Mouse (Mus musculus): ENCODE data around the gene 1700025C18Rik. TPM values are rescaled to one million over a fixed set of nuclear protein-coding genes. Genes with fewer than 3 reads are reported as not detected.

1700025C18Rik gene
- total RNA-seq, 2 experiments from 2014 or later: not detected

DNA sequence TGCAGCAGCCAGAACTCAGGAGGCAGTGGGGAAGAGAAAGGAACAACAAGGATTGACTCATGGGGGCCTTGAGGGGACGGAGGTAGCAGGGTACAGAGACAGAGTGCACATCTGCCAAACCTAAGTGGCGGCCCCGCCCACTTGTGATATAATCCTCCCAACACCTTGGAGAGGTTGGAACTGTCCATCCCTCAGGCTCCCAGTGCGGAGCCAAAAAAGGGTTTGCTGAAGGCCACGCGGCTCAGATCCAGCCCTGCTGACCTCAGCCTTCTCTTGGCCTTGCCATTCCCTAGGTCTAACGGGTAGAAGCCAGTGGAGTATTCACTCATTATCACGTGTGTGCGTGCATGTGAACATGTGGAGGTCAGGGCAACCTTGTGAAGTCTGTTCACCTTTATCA is 9.9 kb downstream of the 1700025C18Rik start:
- no peak for DNase-seq (ENCODE audit: low spot score)
- intact Hi-C loops (cut with DNase I): no loop called here

DNA sequence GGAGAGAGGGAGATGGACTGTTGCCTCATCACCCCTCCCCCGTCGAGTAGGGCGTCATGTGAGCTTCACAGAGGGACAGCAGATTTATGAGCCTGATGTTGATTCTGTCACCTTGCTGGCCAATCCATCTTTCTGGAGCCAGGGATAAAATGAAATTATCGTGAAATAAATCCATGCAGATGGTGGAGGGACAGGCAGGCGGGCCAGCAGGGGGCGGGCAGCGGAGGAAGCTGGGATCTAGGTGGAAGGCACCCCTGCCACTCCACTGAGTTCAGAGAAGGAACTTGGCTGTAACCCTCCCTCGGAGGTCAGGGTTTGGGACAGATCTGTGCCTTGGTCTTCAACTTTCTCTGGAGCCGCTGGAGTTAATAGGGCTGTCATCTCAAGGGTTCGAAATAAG is 11.9 kb downstream of the 1700025C18Rik start:
- no peak for DNase-seq (ENCODE audit: low spot score)
- intact Hi-C loops (cut with DNase I): no loop called here

DNA sequence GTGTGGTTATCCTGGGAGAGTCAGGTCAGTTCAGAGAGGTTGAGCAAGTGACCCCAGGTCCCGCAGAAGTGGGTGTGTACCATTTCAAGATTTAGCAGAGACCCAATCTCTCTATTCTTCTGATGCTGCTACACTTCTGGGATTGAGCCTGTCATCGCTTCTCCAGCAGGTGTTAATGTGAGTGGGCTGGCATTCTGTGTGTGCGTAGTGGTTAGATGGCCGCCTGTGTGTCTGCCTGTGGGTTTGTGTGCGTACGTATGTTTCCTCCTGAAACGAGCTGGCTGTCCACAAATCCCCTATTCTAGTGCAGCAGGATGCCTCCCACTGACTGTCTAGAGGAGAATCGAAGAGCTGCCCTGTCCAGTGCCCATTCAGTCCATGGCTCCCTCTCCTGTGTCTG is 12.5 kb downstream of the 1700025C18Rik start:
- intact Hi-C loops (cut with DNase I): no loop called here
- DNase-seq (ENCODE audit: low spot score): no peak

DNA sequence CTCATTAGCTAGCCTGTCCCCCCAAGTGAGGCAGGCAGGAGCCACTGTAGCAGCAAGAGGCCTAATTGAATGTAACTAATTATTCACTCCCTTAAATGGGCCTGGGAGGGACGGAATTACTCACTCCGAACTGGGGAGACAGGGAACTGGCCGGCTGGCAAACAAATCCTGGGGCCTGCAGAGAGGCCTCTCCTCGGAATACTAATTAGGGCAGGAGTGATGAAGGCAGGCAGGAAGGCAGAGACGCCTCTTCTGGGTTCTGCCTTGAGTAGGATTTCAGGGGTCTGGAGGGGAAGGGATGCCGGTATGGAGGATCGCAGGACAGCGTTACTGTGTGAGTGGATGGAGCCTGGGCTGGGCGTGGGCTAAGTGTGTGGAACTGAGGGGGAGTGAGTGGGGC is 13.5 kb downstream of the 1700025C18Rik start:
- no peak for DNase-seq (ENCODE audit: low spot score)
- intact Hi-C loops (cut with DNase I): no loop called here

DNA sequence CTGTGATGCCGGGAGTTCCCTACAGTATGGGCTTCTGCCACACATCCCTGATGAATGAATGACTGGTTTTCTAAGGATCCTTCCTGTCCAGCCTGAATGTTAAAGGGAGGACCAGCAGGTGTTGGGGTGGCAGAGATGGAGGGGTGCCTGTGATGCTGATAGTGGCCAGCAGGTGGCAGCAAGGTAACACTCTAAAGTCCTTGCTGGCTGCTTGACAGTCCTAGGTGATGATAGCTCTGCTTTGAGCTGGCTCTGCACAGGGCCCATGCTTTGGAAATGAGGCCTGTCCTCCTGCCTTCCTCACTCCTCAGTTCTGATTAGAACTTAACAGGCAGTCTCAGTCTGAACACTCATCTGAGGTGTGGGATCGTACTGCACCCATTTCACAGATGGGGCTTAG is 15.6 kb downstream of the 1700025C18Rik start:
- intact Hi-C loops (cut with DNase I): loop anchor here (1.0 to 5.0 kb wide), 7 partner anchors 38 to 412 kb away; partner anchors contain the start of genes Cdh22 and Slc12a5
- peak; percentile 41 for DNase-seq (ENCODE audit: low spot score)

DNA sequence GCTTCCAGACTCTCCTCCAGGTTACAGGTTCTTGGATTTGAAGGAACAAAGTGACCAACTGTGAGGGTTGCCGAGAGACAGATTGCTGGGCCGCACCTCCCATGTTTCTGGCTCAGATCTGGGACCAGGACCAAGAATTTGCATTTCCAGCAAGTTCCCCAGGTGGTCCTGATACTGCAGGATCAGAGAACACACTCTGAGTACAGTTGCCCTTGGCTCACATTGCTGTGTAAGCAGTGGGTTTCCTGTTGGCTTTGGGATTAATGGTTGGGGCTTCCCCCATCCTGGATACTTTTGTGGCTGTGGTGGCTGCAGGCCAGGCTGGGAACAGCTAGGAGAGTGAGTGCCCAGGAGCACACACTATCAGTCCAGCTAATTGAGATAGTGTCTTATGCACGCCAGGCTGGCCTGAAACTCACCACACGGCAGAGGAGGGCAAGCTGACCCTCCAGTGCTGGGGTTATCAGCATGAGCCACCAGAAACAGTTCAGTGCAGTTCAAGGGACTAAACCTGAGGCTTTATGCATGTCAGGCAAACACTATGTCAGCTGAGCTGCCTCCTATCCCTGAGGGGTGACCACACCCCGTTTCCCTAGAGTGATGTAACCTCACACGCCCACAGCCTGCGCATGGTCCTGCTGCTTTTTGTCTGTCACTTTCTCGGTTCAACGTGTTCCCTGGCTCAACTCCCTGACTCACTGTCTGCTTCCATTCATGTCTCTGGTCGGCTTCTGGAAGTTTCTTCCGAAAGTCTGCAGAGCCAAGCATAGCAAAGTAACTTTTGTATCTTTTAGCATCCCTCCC is 16.3 kb downstream of the 1700025C18Rik start:
- intact Hi-C loops (cut with DNase I): loop anchor here (2.0 to 5.0 kb wide), 6 partner anchors 39 to 413 kb away; partner anchors contain the start of genes Cdh22 and Slc12a5
- peak; percentile 57 for DNase-seq (ENCODE audit: low spot score)

DNA sequence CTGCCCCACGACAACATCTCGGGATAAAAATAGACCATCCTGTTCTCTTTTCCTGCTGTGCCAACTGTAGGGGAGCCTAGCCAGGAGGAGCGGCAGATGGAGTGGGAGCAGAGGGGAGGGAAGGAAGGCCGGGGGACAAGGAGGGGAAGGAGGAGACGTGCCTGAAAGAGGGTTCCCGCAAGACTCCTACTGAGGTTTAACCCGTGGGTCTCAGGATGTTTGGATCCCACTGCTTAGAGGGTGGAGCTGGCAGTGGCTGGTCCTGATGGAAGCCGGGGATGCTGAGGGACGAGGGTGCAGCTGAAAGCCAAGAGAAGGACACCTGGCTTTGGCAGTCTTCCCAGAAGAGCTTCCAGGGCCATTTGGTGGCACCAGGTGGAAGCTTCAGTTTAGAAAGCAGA is 17.2 kb downstream of the 1700025C18Rik start:
- DNase-seq (ENCODE audit: low spot score): no peak
- intact Hi-C loops (cut with DNase I): loop anchor here (5.0 kb wide), 2 partner anchors 111 to 414 kb away; partner anchors contain the start of gene Slc12a5

DNA sequence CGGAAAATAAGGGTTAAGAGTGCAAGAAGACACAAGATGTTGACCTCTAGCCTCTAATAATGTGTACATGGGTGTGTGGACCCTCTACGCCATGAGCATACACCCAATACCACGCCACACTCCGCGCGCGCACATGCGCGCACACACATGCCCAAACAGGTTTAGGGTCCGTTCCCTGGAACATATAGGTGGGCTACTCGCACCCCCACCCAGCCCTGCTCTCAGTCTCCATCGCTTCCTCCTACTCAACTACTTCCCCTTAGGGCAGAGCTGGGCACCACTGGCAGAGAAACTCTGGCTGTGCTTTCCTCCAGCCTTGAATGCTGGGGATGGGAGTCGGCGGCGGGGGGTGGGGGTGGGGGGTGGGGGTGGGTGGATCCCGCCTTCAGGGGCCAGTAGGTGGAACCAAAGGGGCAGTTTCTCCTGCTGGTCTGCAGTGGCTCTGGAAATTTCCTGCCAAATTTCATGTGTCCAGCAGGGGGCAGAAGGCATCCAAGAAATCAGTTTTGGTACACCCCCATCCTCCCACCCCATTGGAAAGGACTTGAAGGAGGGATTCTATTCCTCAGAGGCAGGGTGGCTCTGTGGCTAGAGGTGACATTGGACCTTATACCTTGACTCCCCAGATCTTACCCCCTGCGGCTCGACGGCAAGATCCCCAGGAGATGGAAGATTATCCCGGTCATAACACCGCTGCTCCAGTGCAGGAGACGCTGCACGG is 20.3 kb downstream of the 1700025C18Rik start:
- intact Hi-C loops (cut with DNase I): loop anchor here (5.0 kb wide), 2 partner anchors 108 to 417 kb away; partner anchors contain the start of gene Slc12a5
- no peak for DNase-seq (ENCODE audit: low spot score)

DNA sequence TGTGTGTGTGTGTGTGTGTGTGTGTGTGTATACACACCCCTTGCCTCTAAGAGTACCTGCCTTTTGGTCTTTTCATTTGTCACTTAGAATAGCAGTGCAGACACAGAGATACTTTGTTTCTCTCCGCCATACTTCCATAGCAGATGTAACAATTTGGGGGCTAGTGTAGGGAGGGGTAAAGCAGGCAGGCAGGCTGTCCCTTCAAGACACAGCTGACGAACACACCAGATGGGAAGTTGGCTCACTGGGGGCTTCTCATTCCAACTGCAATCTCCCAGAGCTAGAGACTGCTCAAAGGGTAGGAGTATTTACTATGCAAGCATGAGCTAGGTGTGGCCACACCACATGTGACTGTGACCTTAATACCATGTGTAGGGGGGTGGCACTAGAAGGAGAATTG is 21.7 kb downstream of the 1700025C18Rik start:
- DNase-seq (ENCODE audit: low spot score): no peak
- intact Hi-C loops (cut with DNase I): no loop called here

DNA sequence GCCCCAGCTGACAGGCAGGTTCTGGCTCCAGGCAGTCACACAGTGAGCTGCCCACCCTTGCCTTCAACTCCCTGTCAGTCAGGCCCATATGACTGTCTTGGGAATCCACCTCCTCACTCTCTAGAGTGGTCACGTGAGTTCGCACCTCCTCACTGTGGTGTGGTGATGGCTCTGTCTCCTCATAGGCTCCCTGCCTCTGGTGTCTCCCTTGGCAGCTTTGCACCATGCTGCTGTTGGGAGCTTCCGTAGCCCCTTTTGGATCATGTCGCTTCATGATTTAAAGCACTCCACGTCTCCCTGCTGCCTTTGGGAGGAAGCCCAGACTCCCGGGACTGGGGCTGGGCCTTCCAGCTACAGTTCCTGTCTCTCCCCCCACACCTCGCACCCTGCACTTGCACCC is 26.1 kb downstream of the 1700025C18Rik start:
- DNase-seq (ENCODE audit: low spot score): no peak
- intact Hi-C loops (cut with DNase I): no loop called here

DNA sequence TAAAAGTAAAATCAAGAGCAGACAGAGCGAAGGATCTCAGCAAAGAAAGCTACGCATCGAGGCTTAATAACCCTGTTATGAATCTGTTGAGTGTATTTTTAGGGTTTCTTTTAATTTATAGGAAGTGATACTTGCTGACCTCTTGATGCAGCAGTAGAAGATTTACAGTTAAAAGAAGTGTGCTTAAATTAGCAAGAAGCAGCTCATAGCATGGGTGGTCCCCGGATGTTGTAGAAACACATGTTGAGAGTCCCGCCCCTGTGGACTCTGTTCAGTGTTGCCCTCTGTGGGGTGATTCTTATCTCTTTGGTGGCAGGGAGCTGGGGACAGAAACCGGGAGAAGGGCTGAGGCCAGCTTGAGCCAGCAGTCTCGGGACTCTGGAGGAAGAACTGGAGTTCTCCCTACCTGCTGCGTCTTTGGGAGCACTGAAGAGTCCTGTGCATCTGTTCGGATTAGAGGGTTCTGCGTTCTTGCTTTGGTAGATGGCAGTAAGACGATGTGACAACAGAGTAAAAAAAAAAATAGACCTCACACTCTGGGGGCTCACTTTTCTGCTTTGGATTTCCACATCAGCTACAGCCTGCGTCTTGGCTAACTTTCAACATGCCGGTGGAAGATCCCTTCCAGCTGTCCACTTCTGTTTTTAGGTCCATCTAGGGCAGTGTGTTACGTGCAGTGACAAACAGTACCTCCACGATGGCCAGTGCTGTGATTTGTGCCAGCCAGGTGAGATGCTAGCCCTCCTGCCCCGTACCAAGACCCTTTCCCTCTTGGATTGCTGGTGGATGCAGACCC is 28.7 kb downstream of the 1700025C18Rik start:
- intact Hi-C loops (cut with DNase I): no loop called here
- no peak for DNase-seq (ENCODE audit: low spot score)

DNA sequence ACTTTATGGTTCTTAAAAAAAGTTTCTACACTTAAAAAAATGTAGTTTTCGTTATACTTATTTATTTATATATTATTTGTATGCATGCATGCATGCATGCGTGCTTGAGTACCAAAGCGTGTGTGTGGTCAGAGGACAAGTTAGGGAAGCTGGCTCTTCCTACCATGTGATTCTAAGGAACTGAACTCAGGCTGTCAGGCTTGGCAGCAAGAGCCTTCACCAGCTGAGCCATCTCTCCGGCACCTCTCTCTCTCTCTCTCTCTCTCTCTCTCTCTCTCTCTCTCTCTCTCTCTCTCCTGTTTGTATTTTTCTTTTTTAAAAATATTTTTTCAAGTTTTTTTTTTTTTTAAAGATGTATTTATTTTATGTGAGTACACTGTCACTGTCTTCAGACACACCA is 30.6 kb downstream of the 1700025C18Rik start:
- intact Hi-C loops (cut with DNase I): no loop called here
- DNase-seq (ENCODE audit: low spot score): no peak

DNA sequence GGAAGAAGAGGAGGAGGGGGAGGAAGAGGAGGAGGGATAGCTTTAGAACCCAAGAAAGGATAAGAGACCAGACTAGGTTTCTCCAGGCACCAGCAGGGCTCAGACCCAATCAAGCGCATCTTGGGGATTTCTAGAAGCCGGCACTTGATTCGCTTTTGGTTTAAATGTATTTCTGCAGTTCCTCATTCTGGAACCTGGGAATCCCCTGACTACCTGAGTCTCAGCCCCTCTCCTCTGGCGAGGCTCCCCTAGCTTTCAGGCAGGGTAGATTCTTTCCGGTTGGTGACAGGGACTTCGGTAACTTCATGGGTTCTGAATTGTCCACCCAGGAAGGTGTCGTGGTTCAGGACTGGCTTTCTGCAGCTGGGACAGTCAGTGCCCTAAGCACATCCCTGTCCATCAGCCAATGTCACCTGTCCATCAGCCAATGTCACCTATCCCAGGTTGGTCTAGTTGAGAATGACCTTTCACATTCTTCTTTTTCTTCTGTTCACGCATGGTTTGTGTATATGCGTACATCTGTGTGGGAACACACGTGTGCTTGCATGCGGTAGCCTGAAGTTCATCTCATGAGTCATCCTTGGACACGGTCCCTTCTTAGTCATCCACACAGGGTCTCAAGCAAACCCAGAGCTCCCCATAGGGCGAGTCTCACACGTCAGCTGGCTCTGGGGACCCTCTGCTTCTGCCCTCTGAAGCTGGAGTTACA is 34.0 kb downstream of the 1700025C18Rik start:
- intact Hi-C loops (cut with DNase I): no loop called here
- no peak for DNase-seq (ENCODE audit: low spot score)

DNA sequence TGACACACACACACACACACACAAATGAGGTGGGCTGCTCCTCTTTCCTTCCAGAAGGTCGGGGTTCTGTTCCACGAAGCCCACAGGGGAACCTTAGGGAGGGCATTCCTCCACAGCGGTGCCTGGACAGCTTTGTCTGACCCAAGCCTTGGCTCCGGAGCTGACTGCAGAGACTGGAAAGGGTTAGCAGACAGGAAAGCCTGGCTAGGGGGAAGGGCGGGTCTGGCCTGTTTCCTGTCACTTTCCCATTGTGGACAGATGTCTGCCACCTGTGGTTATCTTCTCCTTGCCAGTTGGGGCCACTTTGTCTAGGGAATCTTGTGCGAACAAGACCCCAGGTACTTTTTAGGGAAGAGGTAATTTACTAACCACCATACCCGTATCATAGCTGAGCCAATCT is 34.6 kb downstream of the 1700025C18Rik start:
- intact Hi-C loops (cut with DNase I): no loop called here
- no peak for DNase-seq (ENCODE audit: low spot score)

DNA sequence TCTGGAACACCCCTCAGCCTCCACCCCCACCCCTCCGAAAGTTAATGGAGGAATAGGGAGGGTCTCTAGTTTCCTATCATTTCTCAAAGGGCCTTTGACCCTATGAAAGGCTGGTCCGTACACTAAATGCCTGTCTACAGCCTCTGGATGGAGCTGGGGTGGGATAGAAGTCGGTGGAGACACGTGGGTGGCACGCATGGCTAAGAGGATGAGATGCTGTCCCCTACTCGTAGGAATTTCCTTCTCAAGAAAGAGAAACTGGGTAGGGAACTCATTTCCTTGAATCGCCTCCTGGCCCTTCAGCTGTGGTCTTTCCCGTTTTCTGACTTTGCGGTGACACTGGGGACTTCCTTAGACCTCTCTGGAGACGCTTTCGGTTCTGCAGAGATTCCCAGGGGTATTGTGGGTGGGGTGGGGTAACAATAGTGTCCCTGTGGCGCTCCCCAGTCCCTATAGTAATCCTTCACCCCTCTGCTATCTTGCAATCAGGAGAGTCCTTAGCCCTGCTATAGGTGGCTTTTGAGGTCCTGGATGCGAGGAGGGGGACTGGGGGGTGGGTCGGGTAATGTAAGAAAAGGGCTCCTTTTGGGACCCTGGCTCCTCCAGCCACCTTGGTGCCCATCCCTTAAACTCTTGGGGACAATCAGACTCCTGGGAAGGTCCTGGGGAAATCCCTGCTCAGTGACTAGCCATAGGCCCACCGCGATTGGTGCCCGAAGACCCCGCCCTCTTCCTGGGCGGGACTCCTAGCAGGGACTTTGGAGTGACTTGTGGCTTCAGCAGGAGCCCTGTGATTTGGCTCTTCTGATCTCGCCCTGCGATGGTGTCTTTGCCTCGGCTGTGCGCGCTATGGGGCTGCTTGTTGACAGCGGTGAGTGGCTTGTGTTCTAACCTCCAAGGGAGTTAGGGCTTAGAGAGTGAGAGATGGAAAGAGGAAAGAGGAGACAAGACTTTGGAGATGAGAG is 35.4 kb downstream of the 1700025C18Rik start, which contains the start of gene Cd40:
Gene Cd40, plus strand, starts transcription at position 740 of the 965 bp plus-strand sequence.
- DNase-seq (ENCODE audit: low spot score): peak; percentile 79
- intact Hi-C loops (cut with DNase I): no loop called here

DNA sequence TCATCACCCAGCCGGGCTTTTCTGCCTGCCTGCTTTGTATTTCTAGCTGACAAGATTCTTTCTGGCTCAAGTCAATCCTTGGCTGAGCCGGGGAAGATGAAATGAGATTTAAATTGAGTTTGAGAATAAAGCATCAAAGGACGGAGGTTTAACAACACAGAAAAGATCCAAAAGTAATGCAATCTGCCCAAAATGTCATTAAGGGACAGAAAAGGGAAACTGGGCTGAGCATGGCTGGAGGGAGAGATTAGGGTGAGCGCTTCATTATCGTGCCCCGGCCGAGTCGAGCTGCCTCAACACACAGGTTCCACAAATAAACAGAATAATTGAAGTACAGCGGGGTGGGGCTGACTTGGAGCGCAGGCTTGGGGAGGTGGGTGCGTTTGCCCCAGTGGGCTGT is 39.0 kb downstream of the 1700025C18Rik start:
- no peak for DNase-seq (ENCODE audit: low spot score)
- intact Hi-C loops (cut with DNase I): no loop called here

DNA sequence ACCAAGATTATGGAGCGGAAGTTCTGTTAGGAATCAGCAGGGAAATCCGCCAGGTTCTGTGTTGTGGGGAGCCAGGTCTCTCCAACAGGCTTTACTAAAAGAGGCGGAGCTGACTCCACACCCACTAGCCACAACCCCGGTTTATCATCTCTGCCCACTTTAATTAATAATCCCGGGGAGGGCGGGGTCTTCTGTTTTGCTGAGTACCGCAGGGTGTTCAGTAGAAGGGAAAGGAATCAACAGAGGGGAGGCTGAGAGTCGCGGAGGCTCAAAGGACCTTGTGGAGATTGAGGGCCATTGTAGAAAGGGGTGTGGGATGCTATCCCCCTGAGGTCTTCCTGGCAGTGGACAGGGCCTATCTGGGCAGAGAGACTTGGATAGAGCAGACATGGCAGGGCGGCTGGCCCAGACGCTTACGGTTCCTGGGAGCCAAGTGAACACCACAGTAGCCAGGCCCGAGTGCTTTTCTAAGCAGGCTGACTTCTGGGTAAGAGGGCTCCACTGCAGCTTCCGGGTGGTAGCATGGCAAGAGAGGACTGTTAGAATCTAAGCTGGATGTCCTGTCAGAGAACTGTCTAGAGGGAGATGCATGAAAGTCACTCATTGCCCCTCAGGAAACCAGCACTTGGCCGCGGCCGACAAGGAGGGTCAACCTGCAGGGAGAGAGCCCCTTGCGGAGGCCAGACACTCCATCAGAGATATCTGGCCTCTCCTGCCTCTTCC is 39.6 kb downstream of the 1700025C18Rik start:
- DNase-seq (ENCODE audit: low spot score): no peak
- intact Hi-C loops (cut with DNase I): no loop called here

DNA sequence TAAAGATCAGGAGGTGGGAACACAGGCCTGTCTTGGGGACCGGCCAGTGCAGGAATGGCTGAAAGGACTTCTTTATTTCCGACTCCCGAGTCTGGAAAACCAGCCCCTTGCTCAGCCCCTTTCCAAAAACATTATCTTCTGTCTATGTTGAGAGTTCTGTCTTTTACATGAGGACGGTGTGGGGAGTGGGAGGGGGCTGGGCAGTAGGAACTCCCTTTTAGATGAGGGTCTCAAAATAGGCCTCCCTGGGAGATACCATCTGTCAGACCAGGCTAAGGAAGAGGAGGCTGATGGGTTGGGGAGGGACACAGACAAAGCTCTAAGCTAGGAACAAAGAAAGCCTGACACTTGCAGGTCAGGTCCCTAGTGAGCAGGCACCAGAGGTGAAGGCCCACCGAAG is 41.5 kb downstream of the 1700025C18Rik start:
- intact Hi-C loops (cut with DNase I): no loop called here
- no peak for DNase-seq (ENCODE audit: low spot score)
